Mouse (Mus musculus) ovary, postnatal 36 days (tissue): Measurements from ENCODE around the gene Nkx1-2.

Experiments used
- DNase-seq: peaks from one replicate; pipeline ENCODE4 v3.0.0; 2022; ENCODE audit warnings: low spot score, mixed read lengths

Gene Nkx1-2

GRCm38 (mm10) chr7:132565831-132566230, 33.6 kb downstream of the Nkx1-2 start:
- DNase-seq, result no peak

- no peak for DNase-seq
Observed at GRCm38 (mm10) chr7:132559138-132559766, 40.2 kb downstream of the Nkx1-2 start.

GRCm38 (mm10) chr7:132558141-132558736, 41.2 kb downstream of the Nkx1-2 start:
- DNase-seq, result no peak

GRCm38 (mm10) chr7:132556575-132556974, 42.9 kb downstream of the Nkx1-2 start:
- DNase-seq, result no peak

GRCm38 (mm10) chr7:132555911-132556310, 43.5 kb downstream of the Nkx1-2 start:
- DNase-seq, result no peak

GRCm38 (mm10) chr7:132554091-132554490, 45.3 kb downstream of the Nkx1-2 start:
- DNase-seq, result no peak

- peak; percentile 95 for DNase-seq
Observed at GRCm38 (mm10) chr7:132551351-132552126, 47.9 kb downstream of the Nkx1-2 start.

GRCm38 (mm10) chr7:132547126-132547525, 52.3 kb downstream of the Nkx1-2 start:
- DNase-seq, result no peak
